Mouse (Mus musculus) embryonic facial prominence, embryonic 12.5 days (tissue): ENCODE data around the gene Atp5g1. TPM values are rescaled to one million over a fixed set of nuclear protein-coding genes. Genes with fewer than 3 reads are reported as not detected.

Source experiments
- ATAC-seq: fragments of 200-750 bp; cut with Nextera tagmentation; 2 replicates; pipeline ENCODE4 v1.8.0; 2017; ENCODE audit not compliant: insufficient number of reproducible peaks, insufficient read depth, low FRiP score, low TSS enrichment
- H3K27ac ChIP-seq: fragments of 300-500 bp; sonication (generic); 2 replicates; pipeline ENCODE4 v1.5.1; 2016; ENCODE audit warnings: mild to moderate bottlenecking
- H3K27me3 ChIP-seq: fragments of 300-500 bp; sonication (generic); 2 replicates; pipeline ENCODE4 v1.6.1; 2016; ENCODE audit warnings: mild to moderate bottlenecking, moderate library complexity
- H3K36me3 ChIP-seq: fragments of 300-500 bp; sonication (generic); 2 replicates; pipeline ENCODE4 v1.6.1; 2016; ENCODE audit warnings: mild to moderate bottlenecking
- H3K4me1 ChIP-seq: fragments of 300-500 bp; sonication (generic); 2 replicates; pipeline ENCODE4 v1.6.1; 2016
- H3K4me2 ChIP-seq: fragments of 300-500 bp; sonication (generic); replicated peaks from 2 replicates; pipeline ENCODE4 v1.6.1; 2016; ENCODE audit warnings: mild to moderate bottlenecking, moderate library complexity
- H3K4me3 ChIP-seq: fragments of 300-500 bp; sonication (generic); 2 replicates; pipeline ENCODE4 v1.5.1; 2016; ENCODE audit warnings: mild to moderate bottlenecking
- H3K9ac ChIP-seq: fragments of 300-500 bp; sonication (generic); 2 replicates; pipeline ENCODE4 v1.6.1; 2016; ENCODE audit warnings: mild to moderate bottlenecking, moderate library complexity
- H3K9me3 ChIP-seq: fragments of 300-500 bp; sonication (generic); 2 replicates; pipeline ENCODE4 v1.6.1; 2016; ENCODE audit warnings: mild to moderate bottlenecking, moderate library complexity
- WGBS: fragments of 180-500 bp; shearing (Covaris S2); methylation state at CpG from one replicate; pipeline ENCODE4 v1.1.7; 2016; 5-methylcytosine and 5-hydroxymethylcytosine counted together
- polyA plus RNA-seq: library from polyadenylated mRNA; unstranded; fragments of >200 nt; fragmentation: Nextera tagmentation; extraction: Ambion mirVana; gene quantifications from 2 replicates; pipeline ENCODE4 v1.2.1, GENCODE M21; 2016

Gene Atp5g1
- polyA plus RNA-seq, 1 experiment from 2014 or later, result 494 TPM

- H3K4me1 ChIP-seq, result peaks cover 15% of the 10 kb centered on the region
- H3K27me3 ChIP-seq, result no peaks in the 10 kb centered on the region
- H3K27ac ChIP-seq, result no peak overlapping the region
- H3K9me3 ChIP-seq, result no peaks in the 10 kb centered on the region
- no peak overlapping the region for H3K4me3 ChIP-seq
- H3K36me3 ChIP-seq, result peaks cover 22% of the 10 kb centered on the region
- no peak overlapping the region for H3K9ac ChIP-seq
- WGBS, result 68% methylated on average over 5 of the region's 5 CpGs
- ATAC-seq, result no peak
- no peak overlapping the region for H3K4me2 ChIP-seq
Measured at GRCm38 (mm10) chr11:96068231-96068630, 7.2 kb downstream of the Atp5g1 start.

GRCm38 (mm10) chr11:96065215-96065911 lies 10.1 kb downstream of the Atp5g1 start, which contains the start of gene Ube2z:
Ube2z (minus strand) TSS chr11:96065388.
- peak within 1 kb of the TSS; percentile 82 for H3K27ac ChIP-seq
- H3K9ac ChIP-seq, result peak within 1 kb of the TSS; percentile 94
- WGBS, result 4% methylated on average over 50 of the region's 50 CpGs
- H3K4me1 ChIP-seq, result peaks cover 20% of the 10 kb centered on the region
- peak; percentile 96 for ATAC-seq
- H3K9me3 ChIP-seq, result no peaks in the 10 kb centered on the region
- peak within 1 kb of the TSS; percentile 92 for H3K4me2 ChIP-seq
- H3K27me3 ChIP-seq, result no peaks in the 10 kb centered on the region
- peak within 1 kb of the TSS; percentile 99 for H3K4me3 ChIP-seq
- peaks cover 19% of the 10 kb centered on the region for H3K36me3 ChIP-seq

GRCm38 (mm10) chr11:96064521-96065214 lies 10.8 kb downstream of the Atp5g1 start:
- ATAC-seq, result peak; percentile 29; the same call in 1 of the 2 replicates
- under 1% methylated on average over 59 of the region's 64 CpGs for WGBS

GRCm38 (mm10) chr11:96058309-96058708 lies 17.2 kb downstream of the Atp5g1 start:
- ATAC-seq, result no peak
- no peak overlapping the region for H3K9ac ChIP-seq
- no peaks in the 10 kb centered on the region for H3K9me3 ChIP-seq
- WGBS, result 93% methylated on average over 4 of the region's 4 CpGs
- no peak overlapping the region for H3K27ac ChIP-seq
- no peak overlapping the region for H3K4me2 ChIP-seq
- peaks cover 6% of the 10 kb centered on the region for H3K4me1 ChIP-seq
- peaks cover 68% of the 10 kb centered on the region for H3K36me3 ChIP-seq
- no peak overlapping the region for H3K4me3 ChIP-seq
- no peaks in the 10 kb centered on the region for H3K27me3 ChIP-seq

More at GRCm38 (mm10) chr11:96064521-96065214, 10.8 kb downstream of the Atp5g1 start:
- no peaks in the 10 kb centered on the region for H3K27me3 ChIP-seq
- peaks cover 20% of the 10 kb centered on the region for H3K4me1 ChIP-seq
- peak overlapping the region; percentile 94 for H3K9ac ChIP-seq
- peak overlapping the region; percentile 99 for H3K4me3 ChIP-seq
- no peaks in the 10 kb centered on the region for H3K9me3 ChIP-seq
- H3K27ac ChIP-seq, result peak overlapping the region; percentile 82
- peak overlapping the region; percentile 92 for H3K4me2 ChIP-seq
- H3K36me3 ChIP-seq, result peaks cover 20% of the 10 kb centered on the region

- H3K27ac ChIP-seq, result no peak overlapping the region
- H3K27me3 ChIP-seq, result no peaks in the 10 kb centered on the region
- no peak overlapping the region for H3K4me3 ChIP-seq
- ATAC-seq, result no peak
- no peak overlapping the region for H3K9ac ChIP-seq
- H3K36me3 ChIP-seq, result peaks cover 81% of the 10 kb centered on the region
- H3K9me3 ChIP-seq, result no peaks in the 10 kb centered on the region
- no peaks in the 10 kb centered on the region for H3K4me1 ChIP-seq
- WGBS, result 95% methylated on average over 3 of the region's 3 CpGs
- no peak overlapping the region for H3K4me2 ChIP-seq
Measured at GRCm38 (mm10) chr11:96050854-96051253, 24.6 kb downstream of the Atp5g1 start.

- Histone ChIP-seq H3K36me3 (peaks cover 79% of the 10 kb centered on the region), H3K9ac (no peak overlapping the region), H3K4me3 (no peak overlapping the region), H3K27ac (no peak overlapping the region), H3K9me3 (no peaks in the 10 kb centered on the region), H3K27me3 (no peaks in the 10 kb centered on the region), H3K4me2 (no peak overlapping the region), H3K4me1 (no peaks in the 10 kb centered on the region)
- WGBS, result 77% methylated on average over 4 of the region's 4 CpGs
- no peak for ATAC-seq
Measured at GRCm38 (mm10) chr11:96049939-96050338, 25.5 kb downstream of the Atp5g1 start.

GRCm38 (mm10) chr11:96047469-96048373 lies 27.7 kb downstream of the Atp5g1 start:
- no peak overlapping the region for H3K27ac ChIP-seq
- no peak overlapping the region for H3K4me3 ChIP-seq
- 86% methylated on average over 4 of the region's 4 CpGs for WGBS
- H3K4me2 ChIP-seq, result no peak overlapping the region
- H3K4me1 ChIP-seq, result no peaks in the 10 kb centered on the region
- no peaks in the 10 kb centered on the region for H3K27me3 ChIP-seq
- ATAC-seq, result no peak
- H3K9ac ChIP-seq, result no peak overlapping the region
- H3K36me3 ChIP-seq, result peaks cover 66% of the 10 kb centered on the region
- no peaks in the 10 kb centered on the region for H3K9me3 ChIP-seq

GRCm38 (mm10) chr11:96046793-96047192 lies 28.7 kb downstream of the Atp5g1 start:
- Histone ChIP-seq H3K9me3 (no peaks in the 10 kb centered on the region), H3K27ac (no peak overlapping the region), H3K27me3 (no peaks in the 10 kb centered on the region), H3K9ac (no peak overlapping the region), H3K4me2 (no peak overlapping the region), H3K4me3 (no peak overlapping the region), H3K4me1 (no peaks in the 10 kb centered on the region), H3K36me3 (peaks cover 58% of the 10 kb centered on the region)
- whole genome bisulfite sequencing, result 85% methylated on average over 2 of the region's 2 CpGs
- no peak for ATAC-seq

GRCm38 (mm10) chr11:96046028-96046427 lies 29.4 kb downstream of the Atp5g1 start:
- Histone ChIP-seq H3K9ac (no peak overlapping the region), H3K9me3 (no peaks in the 10 kb centered on the region), H3K36me3 (peaks cover 50% of the 10 kb centered on the region), H3K4me1 (no peaks in the 10 kb centered on the region), H3K4me3 (no peak overlapping the region), H3K27me3 (no peaks in the 10 kb centered on the region), H3K27ac (no peak overlapping the region), H3K4me2 (no peak overlapping the region)
- WGBS, result 77% methylated on average over 8 of the region's 8 CpGs
- ATAC-seq, result no peak

GRCm38 (mm10) chr11:96044803-96045567 lies 30.5 kb downstream of the Atp5g1 start:
- Histone ChIP-seq H3K4me3 (no peak overlapping the region), H3K4me1 (no peaks in the 10 kb centered on the region), H3K9me3 (no peaks in the 10 kb centered on the region), H3K27me3 (no peaks in the 10 kb centered on the region), H3K4me2 (no peak overlapping the region), H3K36me3 (peaks cover 41% of the 10 kb centered on the region), H3K27ac (no peak overlapping the region), H3K9ac (no peak overlapping the region)
- 87% methylated on average over 11 of the region's 11 CpGs for WGBS
- ATAC-seq, result no peak

- Histone ChIP-seq H3K4me1 (peaks cover 10% of the 10 kb centered on the region; the same call in 1 of the 2 replicates), H3K9me3 (no peaks in the 10 kb centered on the region), H3K9ac (no peak overlapping the region), H3K27me3 (no peaks in the 10 kb centered on the region), H3K36me3 (peaks cover 16% of the 10 kb centered on the region), H3K27ac (no peak overlapping the region), H3K4me2 (no peak overlapping the region), H3K4me3 (no peak overlapping the region)
- ATAC-seq, result no peak
- WGBS, result 93% methylated on average over 1 of the region's 1 CpGs
Measured at GRCm38 (mm10) chr11:96038560-96038959, 36.9 kb downstream of the Atp5g1 start.
